Mouse (Mus musculus) cortical plate, adult 2 months (tissue): Measurements from ENCODE around the gene Inpp5f. TPM values are rescaled to one million over a fixed set of nuclear protein-coding genes. Genes with fewer than 3 reads are reported as not detected.
A peak's percentile ranks its signal among the peaks of the same experiment; 100 is the strongest.
"Not testable (repeated sequence)": the region's sequence is repeated elsewhere in the genome, so short reads cannot be mapped to it uniquely, and the experiment has no call there.

Source experiments
- H3K27ac ChIP-seq: fragments of 200-500 bp; 2 replicates; pipeline ENCODE4 v1.5.1; 2012; ENCODE audit warnings: low read length, control low read depth, inconsistent platforms; ENCODE audit not compliant: insufficient read depth
- H3K4me1 ChIP-seq: fragments of 200-500 bp; 2 replicates; pipeline ENCODE4 v1.6.1; 2011; ENCODE audit warnings: low read length; ENCODE audit not compliant: control insufficient read depth, insufficient read depth
- H3K4me3 ChIP-seq: fragments of 200-500 bp; 2 replicates; pipeline ENCODE4 v1.5.1; 2011; ENCODE audit warnings: mild to moderate bottlenecking, low read length, control low read depth; ENCODE audit not compliant: insufficient read depth
- CTCF ChIP-seq: fragments of 200-500 bp; IDR thresholded peaks from 2 replicates; pipeline ENCODE4 v1.5.1; 2011; ENCODE audit warnings: mild to moderate bottlenecking, control low read depth, low read length; ENCODE audit not compliant: insufficient read depth; ENCODE audit errors: extremely low read depth
- POLR2A ChIP-seq: fragments of 200-500 bp; IDR thresholded peaks from 2 replicates; pipeline ENCODE4 v1.6.1; 2011; ENCODE audit warnings: mild to moderate bottlenecking, low read length, control low read depth; ENCODE audit not compliant: insufficient read depth; ENCODE audit errors: extremely low read depth
- polyA plus RNA-seq: library from polyadenylated mRNA; depleted of rRNA; stranded (reverse); fragments of >200 nt; gene quantifications from 2 replicates; pipeline ENCODE4 v1.2.3, GENCODE M21; 2012; rRNA removed

The Inpp5f gene
- 54.6 and 57.5 TPM in 2 replicates for polyA plus RNA-seq

DNA sequence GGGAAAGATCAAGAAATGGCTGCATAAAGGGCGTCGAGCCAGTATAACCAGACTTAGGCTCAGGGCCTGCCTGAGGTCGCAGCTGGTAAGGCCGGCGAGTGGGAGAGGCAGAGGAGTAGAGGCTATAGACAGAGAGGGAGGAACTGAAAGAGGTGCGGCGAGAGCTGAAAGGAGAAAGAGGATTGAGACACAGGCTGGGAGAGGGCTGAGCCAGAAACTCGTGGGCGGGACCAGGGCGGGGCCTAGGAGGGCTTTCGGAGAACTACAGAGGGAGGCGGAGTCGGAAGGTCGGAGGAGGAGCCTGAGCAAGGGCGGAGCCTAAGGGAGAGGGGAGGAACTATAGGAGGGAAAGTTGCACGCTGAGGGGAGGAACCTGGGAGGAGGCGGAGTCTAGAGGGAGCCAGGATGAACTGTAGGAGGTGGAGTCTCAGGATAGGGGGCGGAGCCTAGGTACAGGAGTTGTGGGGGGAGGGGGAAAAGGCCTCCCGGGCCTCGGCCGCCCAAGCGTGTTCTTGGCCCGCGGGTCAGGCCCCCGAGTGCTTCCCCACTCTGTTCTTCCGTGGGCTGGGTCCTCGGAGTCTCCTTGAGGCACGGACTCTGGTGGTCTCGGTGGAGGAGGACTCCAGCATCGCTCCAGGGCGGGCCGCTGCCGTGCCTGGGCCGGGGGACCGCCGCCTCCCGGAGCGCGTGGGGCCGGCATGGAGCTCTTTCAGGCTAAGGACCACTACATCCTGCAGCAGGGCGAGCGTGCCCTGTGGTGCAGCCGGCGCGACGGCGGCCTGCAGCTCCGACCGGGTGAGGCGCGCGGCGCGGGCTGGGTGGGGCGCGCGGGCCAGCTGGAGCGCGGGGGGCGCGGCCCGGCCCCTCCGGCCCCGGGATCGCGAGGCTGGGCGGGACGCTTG is at the start of gene Inpp5f:
TSS of gene Inpp5f (plus strand) at position 432 of the 902 bp plus-strand sequence.
- Histone ChIP-seq H3K27ac (peak within 1 kb of the TSS; percentile 59), H3K4me1 (peaks cover 2% of the 10 kb centered on the region; the same call in 1 of the 2 replicates), H3K4me3 (peak within 1 kb of the TSS; percentile 52)
- TF ChIP-seq POLR2A (peak; percentile 76), CTCF (no peak)

DNA sequence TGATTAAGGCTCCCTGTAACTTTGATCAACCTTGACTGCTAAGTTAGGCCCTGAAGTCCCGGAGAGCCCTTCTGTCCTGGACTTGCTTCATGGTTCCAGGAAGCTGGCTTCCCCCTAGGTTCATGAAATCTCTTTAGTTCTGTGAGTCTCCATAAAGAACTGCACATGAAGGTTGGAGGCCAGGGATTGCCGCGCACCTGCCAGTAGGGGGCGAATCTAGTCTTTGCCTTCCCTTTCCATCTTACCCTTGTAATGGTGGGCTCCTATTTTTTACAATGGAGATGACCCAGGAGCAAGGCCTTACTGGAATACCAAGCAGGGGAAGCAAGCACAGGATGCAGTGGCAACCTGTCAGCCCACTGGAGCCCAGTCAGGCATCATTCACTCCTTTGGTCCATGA is 47.8 kb upstream of the Inpp5f start:
- TF ChIP-seq CTCF (peak; percentile 33), POLR2A (no peak)
- Histone ChIP-seq H3K27ac (no peak overlapping the region), H3K4me1 (no peaks in the 10 kb centered on the region), H3K4me3 (no peak overlapping the region)

DNA sequence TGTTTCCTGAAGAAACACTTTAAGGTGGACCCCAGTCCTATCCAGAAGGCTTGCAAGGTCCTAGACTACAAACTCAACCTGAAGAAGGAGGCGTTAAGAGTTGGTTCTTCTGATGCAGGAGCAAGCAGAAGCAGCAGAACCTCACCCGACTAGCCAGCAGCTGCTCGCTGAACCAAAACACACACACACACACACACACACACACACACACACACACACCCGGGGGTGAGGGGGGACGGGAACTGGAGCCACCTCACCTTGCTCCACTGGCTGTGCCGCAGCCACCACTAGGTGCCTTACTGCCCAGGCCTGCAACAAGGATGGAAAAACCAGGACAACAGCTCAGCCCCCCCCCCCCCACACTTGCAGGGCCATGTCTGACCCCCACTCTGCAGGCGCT is 44.8 kb upstream of the Inpp5f start:
- Histone ChIP-seq H3K4me3 (no peak overlapping the region), H3K4me1 (no peaks in the 10 kb centered on the region), H3K27ac (no peak overlapping the region)
- TF ChIP-seq CTCF (no peak), POLR2A (no peak)

DNA sequence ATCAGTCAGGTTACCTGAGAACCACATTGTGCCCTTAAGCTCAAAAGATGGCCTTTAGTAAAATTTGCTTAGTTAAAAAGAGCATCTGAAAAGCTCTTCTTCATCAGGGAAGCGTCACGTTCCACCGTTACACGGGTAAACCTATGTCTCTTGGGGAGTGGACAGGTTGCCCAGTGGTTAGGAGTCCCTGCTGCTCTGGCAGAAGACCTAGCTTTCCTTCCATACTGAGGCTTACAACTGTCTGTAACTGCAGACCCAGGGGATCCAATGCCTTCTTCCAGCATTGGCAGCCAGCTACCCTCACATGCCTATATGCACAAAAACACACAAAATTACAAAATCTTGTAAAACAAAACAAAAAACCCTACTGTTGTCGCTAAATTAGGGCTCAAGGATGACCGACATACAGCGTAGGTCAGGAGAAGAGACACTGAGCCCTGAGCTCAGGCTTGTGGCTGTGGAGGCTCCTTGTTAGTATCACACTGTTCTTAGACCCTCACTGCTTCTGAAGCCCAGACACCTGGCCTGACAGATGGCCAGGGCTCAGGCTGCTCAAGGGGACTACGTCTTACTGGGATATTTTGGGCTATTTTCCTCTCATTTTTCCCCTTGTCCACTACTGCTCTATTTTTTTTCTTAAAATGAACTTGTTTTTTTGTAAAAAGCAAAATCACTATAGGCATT is 43.4 kb upstream of the Inpp5f start:
- H3K4me1 ChIP-seq = no peaks in the 10 kb centered on the region
- no peak for TF ChIP-seq POLR2A
- TF ChIP-seq CTCF = no peak
- no peak overlapping the region for H3K4me3 ChIP-seq
- H3K27ac ChIP-seq = no peak overlapping the region

DNA sequence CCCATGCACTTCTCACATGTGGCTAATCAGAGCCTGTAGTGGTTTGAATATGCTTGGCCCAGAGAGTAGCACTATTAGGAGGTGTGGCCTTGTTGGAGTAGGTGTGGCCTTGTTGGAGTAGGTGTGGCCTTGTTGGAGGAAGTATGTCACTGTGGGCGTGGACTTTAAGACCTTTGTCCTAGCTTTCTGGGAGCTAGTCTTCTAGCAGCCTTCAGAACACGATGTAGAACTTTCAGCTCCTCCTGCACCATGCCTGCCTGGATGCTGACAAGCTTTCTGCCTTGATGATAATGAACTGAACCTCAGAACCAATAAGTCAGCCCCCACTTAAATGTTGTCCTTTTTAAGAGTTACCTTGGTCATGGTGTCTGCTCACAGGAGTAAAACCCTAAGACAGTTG is 41.7 kb upstream of the Inpp5f start:
- not testable (repeated sequence) for H3K4me1 ChIP-seq, H3K4me3 ChIP-seq, H3K27ac ChIP-seq

DNA sequence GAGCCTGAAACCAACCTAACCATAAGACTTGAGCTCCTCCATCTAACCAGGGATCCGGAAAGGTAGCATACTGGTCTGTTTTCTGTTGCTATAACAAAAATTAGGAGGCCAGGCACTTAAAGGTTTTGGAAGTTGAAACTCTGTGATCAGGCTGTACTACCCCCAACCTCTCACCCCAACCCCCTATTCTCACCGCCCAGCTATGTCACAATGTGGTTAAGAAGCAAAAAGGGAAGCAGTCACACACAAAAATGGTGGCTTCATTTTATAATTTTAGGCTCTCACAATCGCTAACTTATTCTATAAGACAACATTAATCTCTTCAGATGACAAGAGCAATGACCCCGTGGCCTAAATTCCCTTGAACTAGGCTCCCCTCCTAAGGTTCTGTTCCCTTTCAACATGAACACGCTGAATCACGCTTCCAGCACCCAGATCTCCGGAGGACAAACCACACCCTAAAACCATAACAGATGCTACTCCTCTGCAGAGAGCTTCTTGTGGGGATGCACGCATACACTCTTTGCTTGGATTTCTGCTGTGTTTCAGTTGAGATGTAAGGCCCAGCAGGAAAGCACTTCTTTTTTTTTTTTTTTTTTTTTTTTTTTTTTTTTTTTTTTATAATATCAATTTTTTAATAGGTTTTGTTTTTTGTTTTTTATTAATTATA is 41.0 kb upstream of the Inpp5f start:
- TF ChIP-seq POLR2A (no peak), CTCF (no peak)
- Histone ChIP-seq H3K4me1 (no peaks in the 10 kb centered on the region), H3K27ac (no peak overlapping the region), H3K4me3 (no peak overlapping the region)

DNA sequence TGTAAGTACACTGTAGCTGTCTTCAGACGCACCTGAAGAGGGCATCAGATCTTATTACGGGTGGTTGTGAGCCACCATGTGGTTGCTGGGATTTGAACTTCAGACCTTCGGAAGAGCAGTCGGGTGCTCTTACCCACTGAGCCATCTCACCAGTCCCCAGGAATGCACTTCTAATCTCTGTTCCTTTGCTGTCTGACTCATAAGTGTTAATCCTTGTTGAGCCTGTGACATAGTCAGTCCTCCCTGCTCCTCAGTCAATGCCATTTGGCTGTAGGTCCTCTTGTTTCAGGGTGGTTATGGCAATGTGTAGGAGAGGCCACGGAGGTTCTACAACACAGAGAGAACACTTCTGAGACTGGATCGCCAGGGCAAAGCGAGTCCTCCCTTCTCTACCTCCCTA is 40.5 kb upstream of the Inpp5f start:
- H3K4me3 ChIP-seq, H3K27ac ChIP-seq, H3K4me1 ChIP-seq: not testable (repeated sequence)

DNA sequence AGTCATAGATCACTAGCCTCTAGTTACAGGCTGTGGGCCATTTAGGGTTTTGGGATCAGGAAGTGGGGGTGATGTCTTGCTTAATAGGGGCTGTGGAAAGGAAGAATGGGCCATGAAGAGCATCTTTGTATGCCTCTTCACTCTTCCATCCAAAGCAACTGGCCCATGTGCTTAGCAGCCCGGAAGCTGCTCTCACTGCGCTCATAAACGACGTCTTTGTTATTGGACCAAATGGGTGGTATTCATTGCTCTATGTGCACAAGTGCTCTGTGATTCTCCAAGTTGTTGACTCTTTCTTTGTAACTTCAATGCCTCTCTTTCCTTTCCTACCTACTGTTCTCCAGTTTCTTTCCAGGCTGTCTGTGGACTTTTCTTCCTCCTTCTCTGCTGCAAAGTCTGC is 39.1 kb upstream of the Inpp5f start:
- Histone ChIP-seq H3K4me1 (no peaks in the 10 kb centered on the region), H3K27ac (no peak overlapping the region), H3K4me3 (no peak overlapping the region)
- TF ChIP-seq CTCF (no peak), POLR2A (no peak)

DNA sequence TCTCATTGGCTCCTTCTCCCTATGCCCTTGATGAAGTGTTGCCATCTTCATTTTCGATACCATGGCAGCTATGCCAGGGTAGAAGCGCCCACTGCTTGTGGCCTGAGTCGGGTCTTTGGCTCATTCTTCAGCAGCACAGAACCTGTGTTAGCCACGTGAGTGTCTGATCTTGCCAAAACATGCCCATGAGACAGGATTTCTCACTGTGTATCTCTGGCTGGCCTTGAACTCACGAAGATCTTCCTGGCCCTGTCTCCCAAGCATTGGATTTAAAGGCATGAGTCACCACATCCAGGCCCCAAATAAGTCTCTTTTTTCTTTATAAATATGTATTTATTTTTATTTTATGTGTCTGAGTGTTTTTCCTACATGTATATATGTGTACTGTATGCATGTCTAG is 35.9 kb upstream of the Inpp5f start:
- H3K27ac ChIP-seq = no peak overlapping the region
- H3K4me3 ChIP-seq = no peak overlapping the region
- TF ChIP-seq CTCF (no peak), POLR2A (no peak)
- H3K4me1 ChIP-seq = no peaks in the 10 kb centered on the region

DNA sequence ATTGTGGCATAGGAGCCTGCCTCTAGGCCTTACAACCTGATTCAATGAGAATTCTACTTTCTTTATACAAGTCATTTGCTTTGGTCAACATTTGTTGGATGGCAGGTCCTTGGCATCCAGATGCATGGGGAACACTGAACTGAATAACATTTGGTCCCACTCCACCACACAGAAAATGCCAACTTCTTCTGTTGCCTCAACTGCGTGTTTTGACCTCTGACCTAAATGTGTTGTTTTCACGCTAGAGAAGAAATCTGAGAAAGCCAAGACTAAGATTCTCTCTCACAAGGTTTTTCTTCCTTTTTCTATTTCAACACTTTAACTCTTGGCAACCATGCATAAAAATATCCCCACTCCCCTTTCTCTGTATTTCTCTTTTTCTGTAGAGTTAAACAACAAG is 35.3 kb upstream of the Inpp5f start:
- no peak overlapping the region for H3K4me3 ChIP-seq
- TF ChIP-seq CTCF (no peak), POLR2A (no peak)
- H3K4me1 ChIP-seq = no peaks in the 10 kb centered on the region
- H3K27ac ChIP-seq = no peak overlapping the region
